Mouse (Mus musculus) cerebellum, adult 2 months (tissue): Measurements from ENCODE around the gene Klra8. TPM values are rescaled to one million over a fixed set of nuclear protein-coding genes. Genes with fewer than 3 reads are reported as not detected.
"Not testable (repeated sequence)": the region's sequence is repeated elsewhere in the genome, so short reads cannot be mapped to it uniquely, and the experiment has no call there.

Experiments
- DNase-seq, 2 experiments: peaks; one replicate each; pipeline ENCODE4 v3.0.0; 2021
- H3K27ac ChIP-seq: fragments of 200-500 bp; 2 replicates; pipeline ENCODE4 v1.5.1; 2012; ENCODE audit warnings: low read length, control low read depth, inconsistent platforms; ENCODE audit not compliant: insufficient read depth
- H3K27me3 ChIP-seq: fragments of 200-500 bp; 2 replicates; pipeline ENCODE4 v1.6.1; 2012; ENCODE audit warnings: inconsistent platforms, mild to moderate bottlenecking, low read length, moderate library complexity; ENCODE audit not compliant: control insufficient read depth, insufficient read depth
- H3K4me1 ChIP-seq: fragments of 200-500 bp; 2 replicates; pipeline ENCODE4 v1.6.1; 2011; ENCODE audit warnings: low read length; ENCODE audit not compliant: control insufficient read depth, insufficient read depth
- H3K4me3 ChIP-seq: fragments of 200-500 bp; replicated peaks from 2 replicates; pipeline ENCODE3; 2011; ENCODE audit warnings: mild to moderate bottlenecking, low read depth, low read length, control low read depth; ENCODE audit not compliant: insufficient read depth
- CTCF ChIP-seq: fragments of 200-500 bp; IDR thresholded peaks from 2 replicates; pipeline ENCODE4 v1.5.1; 2011; ENCODE audit warnings: low read depth, mild to moderate bottlenecking, control low read depth, low read length, moderate library complexity, borderline replicate concordance; ENCODE audit not compliant: insufficient read depth
- POLR2A ChIP-seq: fragments of 200-500 bp; IDR thresholded peaks from 2 replicates; pipeline ENCODE4 v1.6.1; 2011; ENCODE audit warnings: low read length, control low read depth, borderline replicate concordance; ENCODE audit not compliant: insufficient read depth
- WGBS: fragments of 180-500 bp; shearing (Covaris S2); methylation state at CpG from one replicate; pipeline ENCODE4 v1.1.7; 2018; 5-methylcytosine and 5-hydroxymethylcytosine counted together
- polyA plus RNA-seq: library from polyadenylated mRNA; depleted of rRNA; stranded (reverse); fragments of >200 nt; gene quantifications from 2 replicates; pipeline ENCODE4 v1.2.3, GENCODE M21; 2012; rRNA removed

Gene Klra8
- not detected in 2 replicates for polyA plus RNA-seq

GRCm38 (mm10) chr6:130129798-130130197 lies at the start of gene Klra8:
Gene Klra8 (minus strand): TSS chr6:130129898.
- 54% methylated on average over 4 of the region's 4 CpGs for WGBS
- not testable (repeated sequence) for DNase-seq, H3K27ac ChIP-seq, H3K27me3 ChIP-seq, H3K4me3 ChIP-seq, H3K4me1 ChIP-seq

- TF ChIP-seq CTCF = no peak
- no peak for TF ChIP-seq POLR2A
- Histone ChIP-seq H3K27me3 (no peaks in the 10 kb centered on the region), H3K27ac (no peak overlapping the region), H3K4me3 (no peak overlapping the region), H3K4me1 (no peaks in the 10 kb centered on the region)
- DNase-seq = no peak
- WGBS = 80% methylated on average over 1 of the region's 1 CpGs
Measured at GRCm38 (mm10) chr6:130110485-130110884, 19.2 kb downstream of the Klra8 start.

- WGBS = 78% methylated on average over 3 of the region's 3 CpGs
- H3K27me3 ChIP-seq, H3K4me3 ChIP-seq, H3K27ac ChIP-seq, H3K4me1 ChIP-seq, DNase-seq: not testable (repeated sequence)
Measured at GRCm38 (mm10) chr6:130102743-130103142, 27.0 kb downstream of the Klra8 start.

GRCm38 (mm10) chr6:130092336-130092948 lies 37.3 kb downstream of the Klra8 start:
- Histone ChIP-seq H3K4me1 (no peaks in the 10 kb centered on the region), H3K27ac (no peak overlapping the region), H3K4me3 (no peak overlapping the region), H3K27me3 (no peaks in the 10 kb centered on the region)
- DNase-seq = no peak
- TF ChIP-seq POLR2A = no peak
- 74% methylated on average over 5 of the region's 5 CpGs for whole genome bisulfite sequencing

- H3K4me3 ChIP-seq, H3K4me1 ChIP-seq, H3K27ac ChIP-seq, DNase-seq, H3K27me3 ChIP-seq: not testable (repeated sequence)
- 42% methylated on average over 1 of the region's 1 CpGs for WGBS
Measured at GRCm38 (mm10) chr6:130067171-130067570, 62.5 kb downstream of the Klra8 start, which contains the start of gene Klra4. Gene Klra4 (minus strand): TSS chr6:130067271.

Other genes starting within 250 kb of the Klra8 start
- gene Klra5, start 212.2 kb downstream of the Klra8 start, polyA plus RNA-seq = not detected in 2 replicates
- not detected in 2 replicates for gene Klra6, start 102.9 kb downstream of the Klra8 start, polyA plus RNA-seq
- gene Klra4, start 62.6 kb downstream of the Klra8 start, polyA plus RNA-seq = not detected in 2 replicates
- not detected in 2 replicates for gene Klra9, start 63.2 kb upstream of the Klra8 start, polyA plus RNA-seq
- gene Klra7, start 103.4 kb upstream of the Klra8 start, polyA plus RNA-seq = not detected in 2 replicates
- not detected in 2 replicates for gene Klra10, start 152.0 kb upstream of the Klra8 start, polyA plus RNA-seq
- not detected in 2 replicates for gene Klra3, start 207.7 kb upstream of the Klra8 start, polyA plus RNA-seq